Mouse (Mus musculus): ENCODE measurements around the gene Gal. TPM values are rescaled to one million over a fixed set of nuclear protein-coding genes. Genes with fewer than 3 reads are reported as not detected.

Gal gene
- polyA plus RNA-seq, 1 experiment: not detected

- Histone ChIP-seq H3K27me3 (ENCODE audit: control insufficient read depth, insufficient read depth, insufficient read length) (no peaks in the 10 kb centered on the region), H3ac (ENCODE audit: control insufficient read depth, insufficient read length, low read depth) (no peak overlapping the region), H3K36me3 (ENCODE audit: control insufficient read depth, insufficient read depth) (no peaks in the 10 kb centered on the region), H3K79me3 (ENCODE audit: low read depth) (no peaks in the 10 kb centered on the region), H3K4me3 (ENCODE audit: insufficient read depth, poor library complexity, severe bottlenecking) (no peak overlapping the region), H3K79me2 (ENCODE audit: control insufficient read depth, insufficient read depth) (no peaks in the 10 kb centered on the region)
- TF ChIP-seq MYOD1 (IDR thresholded peaks at IDR 0.05; ENCODE audit: control insufficient read depth, insufficient read length, low read depth) (no peak), FOSL1 (IDR thresholded peaks at IDR 0.05; ENCODE audit: insufficient read depth, low read length, poor library complexity, severe bottlenecking) (no peak), CEBPB (IDR thresholded peaks at IDR 0.05; ENCODE audit: low read depth) (no peak), CTCF (IDR thresholded peaks at IDR 0.05; ENCODE audit: control insufficient read depth, insufficient read depth, insufficient read length) (no peak), MAX (IDR thresholded peaks at IDR 0.05) (no peak), MYOG (IDR thresholded peaks at IDR 0.05; ENCODE audit: control insufficient read depth, extremely low read depth, insufficient read length) (no peak), USF1 (IDR thresholded peaks at IDR 0.05; ENCODE audit: low read depth) (no peak)
These were observed 14.3 kb downstream of the Gal start for GRCm38 (mm10) chr19:3400057-3400456.

- Histone ChIP-seq H3K4me3 (ENCODE audit: insufficient read depth, poor library complexity, severe bottlenecking) (no peak overlapping the region), H3ac (ENCODE audit: control insufficient read depth, insufficient read length, low read depth) (no peak overlapping the region)
- TF ChIP-seq FOSL1 (IDR thresholded peaks at IDR 0.05; ENCODE audit: insufficient read depth, low read length, poor library complexity, severe bottlenecking): no peak
- no peak for TF ChIP-seq CTCF (IDR thresholded peaks at IDR 0.05; ENCODE audit: control insufficient read depth, insufficient read depth, insufficient read length)
These were observed 20.1 kb downstream of the Gal start for GRCm38 (mm10) chr19:3394216-3394615.

GRCm38 (mm10) chr19:3392384-3392783, 22.0 kb downstream of the Gal start:
- Histone ChIP-seq H3K79me2 (ENCODE audit: control insufficient read depth, insufficient read depth) (no peaks in the 10 kb centered on the region), H3K27me3 (ENCODE audit: control insufficient read depth, insufficient read depth, insufficient read length) (no peaks in the 10 kb centered on the region)
- TF ChIP-seq MYOD1 (IDR thresholded peaks at IDR 0.05; ENCODE audit: control insufficient read depth, insufficient read length, low read depth): no peak
- TF ChIP-seq MYOG (IDR thresholded peaks at IDR 0.05; ENCODE audit: control insufficient read depth, extremely low read depth, insufficient read length): no peak
- TF ChIP-seq USF1 (IDR thresholded peaks at IDR 0.05; ENCODE audit: low read depth): no peak
- TF ChIP-seq FOSL1 (IDR thresholded peaks at IDR 0.05; ENCODE audit: insufficient read depth, low read length, poor library complexity, severe bottlenecking): no peak
- no peak for TF ChIP-seq MAX (IDR thresholded peaks at IDR 0.05)
- TF ChIP-seq CTCF (IDR thresholded peaks at IDR 0.05; ENCODE audit: control insufficient read depth, insufficient read depth, insufficient read length): no peak
- TF ChIP-seq CEBPB (IDR thresholded peaks at IDR 0.05; ENCODE audit: low read depth): no peak

More at GRCm38 (mm10) chr19:3394216-3394615, 20.1 kb downstream of the Gal start:
- Histone ChIP-seq H3K27me3 (ENCODE audit: control insufficient read depth, insufficient read depth, insufficient read length) (no peaks in the 10 kb centered on the region), H3K36me3 (ENCODE audit: control insufficient read depth, insufficient read depth) (no peaks in the 10 kb centered on the region), H3K79me3 (ENCODE audit: low read depth) (no peaks in the 10 kb centered on the region), H3K79me2 (ENCODE audit: control insufficient read depth, insufficient read depth) (no peaks in the 10 kb centered on the region)

GRCm38 (mm10) chr19:3389089-3389488, 25.3 kb downstream of the Gal start:
- no peaks in the 10 kb centered on the region for H3K79me3 ChIP-seq (ENCODE audit: low read depth)

More at GRCm38 (mm10) chr19:3392384-3392783, 22.0 kb downstream of the Gal start:
- no peaks in the 10 kb centered on the region for H3K36me3 ChIP-seq (ENCODE audit: control insufficient read depth, insufficient read depth)
- H3ac ChIP-seq (ENCODE audit: control insufficient read depth, insufficient read length, low read depth): no peak overlapping the region
- no peak overlapping the region for H3K4me3 ChIP-seq (ENCODE audit: insufficient read depth, poor library complexity, severe bottlenecking)
- H3K79me3 ChIP-seq (ENCODE audit: low read depth): no peaks in the 10 kb centered on the region

GRCm38 (mm10) chr19:3388629-3389057, 25.7 kb downstream of the Gal start, which contains the start of gene Tesmin:
Tesmin (plus strand) TSS chr19:3388857.
- no peaks in the 10 kb centered on the region for H3K79me2 ChIP-seq (ENCODE audit: control insufficient read depth, insufficient read depth)
- no peak within 1 kb of the TSS for H3K4me3 ChIP-seq (ENCODE audit: insufficient read depth, poor library complexity, severe bottlenecking)
- no peaks in the 10 kb centered on the region for H3K79me3 ChIP-seq (ENCODE audit: low read depth)
- peaks cover 26% of the 10 kb centered on the region for H3K36me3 ChIP-seq (ENCODE audit: control insufficient read depth, insufficient read depth)
- H3ac ChIP-seq (ENCODE audit: control insufficient read depth, insufficient read length, low read depth): no peak within 1 kb of the TSS
- no peak for TF ChIP-seq CEBPB (IDR thresholded peaks at IDR 0.05; ENCODE audit: low read depth)
- no peak for TF ChIP-seq USF1 (IDR thresholded peaks at IDR 0.05; ENCODE audit: low read depth)
- no peak for TF ChIP-seq CTCF (IDR thresholded peaks at IDR 0.05; ENCODE audit: control insufficient read depth, insufficient read depth, insufficient read length)
- no peak for TF ChIP-seq FOSL1 (IDR thresholded peaks at IDR 0.05; ENCODE audit: insufficient read depth, low read length, poor library complexity, severe bottlenecking)
- TF ChIP-seq MAX (IDR thresholded peaks at IDR 0.05): no peak
- no peak for TF ChIP-seq MYOD1 (IDR thresholded peaks at IDR 0.05; ENCODE audit: control insufficient read depth, insufficient read length, low read depth)
- no peak for TF ChIP-seq MYOG (IDR thresholded peaks at IDR 0.05; ENCODE audit: control insufficient read depth, extremely low read depth, insufficient read length)
- no peaks in the 10 kb centered on the region for H3K27me3 ChIP-seq (ENCODE audit: control insufficient read depth, insufficient read depth, insufficient read length)

More at GRCm38 (mm10) chr19:3389089-3389488, 25.3 kb downstream of the Gal start:
- Histone ChIP-seq H3K27me3 (ENCODE audit: control insufficient read depth, insufficient read depth, insufficient read length) (no peaks in the 10 kb centered on the region), H3K79me2 (ENCODE audit: control insufficient read depth, insufficient read depth) (no peaks in the 10 kb centered on the region), H3K4me3 (ENCODE audit: insufficient read depth, poor library complexity, severe bottlenecking) (no peak overlapping the region), H3ac (ENCODE audit: control insufficient read depth, insufficient read length, low read depth) (no peak overlapping the region), H3K36me3 (ENCODE audit: control insufficient read depth, insufficient read depth) (peaks cover 21% of the 10 kb centered on the region)
- no peak for TF ChIP-seq MAX (IDR thresholded peaks at IDR 0.05)
- TF ChIP-seq CTCF (IDR thresholded peaks at IDR 0.05; ENCODE audit: control insufficient read depth, insufficient read depth, insufficient read length): peak; percentile 51

GRCm38 (mm10) chr19:3388061-3388460, 26.3 kb downstream of the Gal start:
- Histone ChIP-seq H3ac (ENCODE audit: control insufficient read depth, insufficient read length, low read depth) (no peak overlapping the region), H3K27me3 (ENCODE audit: control insufficient read depth, insufficient read depth, insufficient read length) (no peaks in the 10 kb centered on the region), H3K79me2 (ENCODE audit: control insufficient read depth, insufficient read depth) (no peaks in the 10 kb centered on the region), H3K4me3 (ENCODE audit: insufficient read depth, poor library complexity, severe bottlenecking) (no peak overlapping the region), H3K36me3 (ENCODE audit: control insufficient read depth, insufficient read depth) (peaks cover 28% of the 10 kb centered on the region), H3K79me3 (ENCODE audit: low read depth) (no peaks in the 10 kb centered on the region)
- TF ChIP-seq MAX (IDR thresholded peaks at IDR 0.05) (no peak), CTCF (IDR thresholded peaks at IDR 0.05; ENCODE audit: control insufficient read depth, insufficient read depth, insufficient read length) (no peak), USF1 (IDR thresholded peaks at IDR 0.05; ENCODE audit: low read depth) (no peak), FOSL1 (IDR thresholded peaks at IDR 0.05; ENCODE audit: insufficient read depth, low read length, poor library complexity, severe bottlenecking) (no peak), MYOD1 (IDR thresholded peaks at IDR 0.05; ENCODE audit: control insufficient read depth, insufficient read length, low read depth) (no peak), CEBPB (IDR thresholded peaks at IDR 0.05; ENCODE audit: low read depth) (no peak), MYOG (IDR thresholded peaks at IDR 0.05; ENCODE audit: control insufficient read depth, extremely low read depth, insufficient read length) (no peak)

Measured in C2C12 (cell line).